Mouse (Mus musculus) common myeloid progenitor, adult 5-6 weeks (primary cell): ENCODE measurements around the gene Aldh1l2. TPM values are rescaled to one million over a fixed set of nuclear protein-coding genes. Genes with fewer than 3 reads are reported as not detected.
"Not testable (repeated sequence)": the region's sequence is repeated elsewhere in the genome, so short reads cannot be mapped to it uniquely, and the experiment has no call there.

Source experiments
- ATAC-seq: replicated peaks from 2 replicates; pipeline ENCODE4 v1.8.0; 2016; ENCODE audit warnings: low read depth, mild to moderate bottlenecking, moderate TSS enrichment, inconsistent platforms; ENCODE audit not compliant: poor library complexity, severe bottlenecking
- total RNA-seq: library from RNA; stranded (forward); fragments of 200-1000, 187-1606 nt; gene quantifications from 2 replicates; pipeline ENCODE4 v1.2.3, GENCODE M21; 2017

Aldh1l2 gene
- not detected in 2 replicates for total RNA-seq

DNA sequence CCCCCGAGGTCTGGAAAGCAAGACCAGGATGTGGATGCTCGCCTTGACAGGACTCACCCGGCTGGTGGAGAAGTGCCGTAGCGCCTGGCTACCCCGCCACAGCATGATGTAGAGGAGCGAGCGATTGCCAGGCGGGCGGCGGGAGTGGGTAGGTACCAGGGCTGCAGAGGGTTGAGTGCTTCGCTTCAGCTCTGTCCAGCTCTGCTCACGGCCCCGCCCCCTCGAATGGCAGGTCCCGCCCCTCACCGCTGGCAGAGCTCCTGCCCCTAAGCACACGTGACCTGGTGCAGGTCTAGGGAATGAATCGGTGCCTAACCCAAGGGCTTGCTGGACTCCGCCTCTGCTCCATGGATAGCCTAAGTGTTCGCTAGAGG is at the start of gene Aldh1l2:
Gene Aldh1l2, minus strand, starts transcription at position 231 of the 374 bp plus-strand sequence.
- peak; percentile 92 for ATAC-seq

GRCm38 (mm10) chr10:83565449-83566441 is 31.8 kb upstream of the Aldh1l2 start:
- ATAC-seq, result peak; percentile 87

DNA sequence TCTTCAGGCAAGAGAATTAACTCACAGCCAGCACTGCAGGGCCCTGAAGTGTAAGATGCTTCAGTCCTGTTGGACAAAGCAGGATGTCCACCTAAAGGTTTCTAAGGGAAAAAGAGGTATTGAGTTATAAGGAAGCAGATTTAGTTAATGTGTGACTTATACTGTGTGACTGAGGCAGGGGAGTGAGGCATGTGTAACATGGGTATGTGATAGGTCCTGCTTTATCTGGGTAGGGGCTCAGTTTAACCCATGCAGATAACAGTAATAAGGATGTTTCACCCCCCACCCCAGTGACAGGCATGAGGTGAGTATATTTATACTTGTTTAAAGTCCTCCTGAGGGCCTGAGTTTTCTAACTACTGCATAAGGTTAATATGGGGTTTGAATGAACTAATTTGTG is 29.1 kb upstream of the Aldh1l2 start:
- ATAC-seq, result no peak

DNA sequence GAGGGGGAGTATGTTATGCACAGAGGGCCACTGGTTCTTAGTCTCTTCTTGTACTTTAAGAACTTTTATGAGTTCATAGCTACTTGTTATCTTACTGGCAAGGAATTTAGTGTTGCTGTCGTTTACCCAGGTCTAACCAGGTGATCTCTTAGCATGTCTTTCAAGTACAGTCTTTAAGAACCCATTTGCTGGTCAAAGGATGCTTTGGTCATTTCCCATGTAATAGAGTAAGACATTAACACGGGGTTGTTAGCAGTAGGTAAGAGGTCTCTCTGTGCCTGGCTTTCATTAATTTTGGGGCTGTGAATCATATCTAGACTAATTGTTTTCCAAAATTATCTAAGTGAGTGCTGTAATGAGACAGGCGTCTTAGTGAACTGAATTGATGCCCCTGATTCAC is 11.4 kb upstream of the Aldh1l2 start:
- ATAC-seq, result no peak

DNA sequence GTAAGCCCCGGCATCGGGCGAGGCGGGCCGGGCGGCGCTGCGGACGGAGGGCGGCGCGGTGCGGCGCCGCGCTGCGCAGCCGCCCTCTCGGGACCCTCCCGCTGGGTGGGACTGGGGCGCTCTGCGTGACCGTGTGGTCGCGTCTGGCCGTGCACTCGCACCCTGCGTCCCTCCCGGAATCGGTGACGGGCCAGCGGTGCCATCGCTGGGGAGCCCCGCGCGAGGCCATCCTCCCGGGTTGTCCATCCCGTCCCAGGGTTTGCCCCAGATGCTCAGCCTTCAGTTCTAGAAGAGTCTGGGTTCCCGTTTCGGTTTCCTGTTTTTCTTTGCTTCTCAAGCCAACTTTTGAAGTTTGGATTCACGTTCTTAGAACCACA is 10.2 kb upstream of the Aldh1l2 start:
- peak; percentile 46 for ATAC-seq

- ATAC-seq, result peak; percentile 97
Measured at GRCm38 (mm10) chr10:83543439-83544102, 9.6 kb upstream of the Aldh1l2 start, which contains the start of gene Washc4. Washc4 (plus strand) TSS chr10:83543752.

DNA sequence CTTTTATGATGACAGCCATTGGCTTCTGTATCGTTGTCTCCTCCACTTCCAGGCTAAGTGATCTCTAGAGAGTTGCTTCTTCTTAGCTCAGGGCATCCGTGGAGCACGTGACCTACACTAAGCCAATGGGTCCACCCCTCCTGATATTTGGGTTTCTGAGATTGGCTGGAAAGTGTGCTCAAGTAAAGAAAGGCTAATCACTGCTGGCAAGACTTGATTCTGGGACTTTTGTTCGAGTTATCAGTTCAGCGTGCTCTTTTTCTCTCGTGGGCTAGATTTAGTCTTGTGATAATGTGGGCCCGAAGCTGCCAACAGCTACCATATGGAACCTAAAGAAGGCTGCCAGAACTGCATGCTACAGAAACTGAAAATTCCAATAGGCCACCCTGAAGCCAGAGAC is 8.3 kb upstream of the Aldh1l2 start:
- ATAC-seq, result no peak

DNA sequence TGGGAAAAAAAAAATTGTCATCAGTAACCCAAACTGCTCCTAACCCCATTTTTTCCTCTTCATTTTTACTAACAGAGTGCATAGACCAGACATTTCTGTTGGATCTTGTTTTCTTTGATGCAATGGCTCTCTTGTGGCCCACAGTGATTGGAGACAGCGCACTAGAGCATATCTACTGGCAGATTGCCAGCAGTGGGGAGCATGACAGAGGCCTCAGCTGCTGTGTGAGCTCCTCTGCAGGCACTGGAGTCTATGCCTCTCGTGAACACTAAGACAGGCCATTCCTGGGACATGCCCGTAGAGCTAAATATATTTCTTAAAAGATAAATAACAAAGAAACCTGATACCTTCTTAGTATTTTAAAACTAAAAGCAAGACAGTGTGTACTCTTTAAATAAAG is 6.2 kb upstream of the Aldh1l2 start:
- ATAC-seq, result no peak

GRCm38 (mm10) chr10:83539311-83539980 is 5.5 kb upstream of the Aldh1l2 start:
- ATAC-seq, result no peak

- no peak for ATAC-seq
Measured at GRCm38 (mm10) chr10:83536436-83536835, 2.5 kb upstream of the Aldh1l2 start.

DNA sequence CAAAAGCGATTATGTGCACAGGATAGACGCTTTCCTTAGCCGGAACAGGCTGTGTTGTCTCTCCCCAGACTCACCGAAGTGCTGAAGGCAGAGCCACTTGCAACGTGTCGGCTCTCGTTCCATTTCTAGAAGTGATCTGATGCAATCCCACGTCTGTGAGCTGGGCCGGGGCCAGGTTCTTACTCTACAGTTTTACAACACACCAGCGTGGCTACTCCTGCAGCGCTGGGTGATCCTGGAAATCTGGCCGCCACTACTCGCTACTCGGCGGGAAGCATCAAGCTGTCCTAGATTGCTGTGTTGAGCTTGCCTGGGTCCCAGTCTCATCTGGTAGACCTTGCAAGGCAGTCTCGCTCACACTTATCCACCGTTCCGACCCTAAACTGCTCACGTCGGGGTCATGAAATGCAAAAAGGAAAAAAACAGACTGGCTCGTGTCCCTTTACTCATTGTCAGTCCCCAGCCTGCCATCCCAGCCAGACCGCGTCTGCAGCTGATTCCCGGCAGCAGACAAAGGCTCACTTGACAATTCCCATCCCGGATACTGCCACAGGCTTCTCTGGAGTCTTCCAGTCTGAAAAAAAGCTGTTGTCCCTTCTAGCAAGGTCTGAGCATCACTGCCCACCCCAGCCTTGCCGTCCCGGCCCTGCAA is 556 bp downstream of the Aldh1l2 start:
- peak; percentile 33; the same call in 1 of the 2 replicates for ATAC-seq

- no peak for ATAC-seq
Measured at GRCm38 (mm10) chr10:83530384-83530967, 3.5 kb downstream of the Aldh1l2 start.

DNA sequence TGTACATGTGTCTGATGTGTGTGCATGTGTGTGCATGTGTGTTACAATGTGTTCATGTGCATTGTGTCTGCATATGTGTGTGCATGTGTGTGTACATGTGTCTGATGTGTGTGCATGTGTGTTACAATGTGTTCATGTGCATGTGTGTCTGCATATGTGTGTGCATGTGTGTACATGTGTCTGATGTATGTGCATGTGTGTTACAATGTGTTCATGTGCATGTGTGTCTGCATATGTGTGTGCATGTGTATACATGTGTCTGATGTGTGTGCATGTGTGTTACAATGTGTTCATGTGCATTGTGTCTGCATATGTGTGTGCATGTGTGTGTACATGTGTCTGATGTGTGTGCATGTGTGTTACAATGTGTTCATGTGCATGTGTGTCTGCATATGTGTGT is 9.7 kb downstream of the Aldh1l2 start:
- ATAC-seq, result not testable (repeated sequence)

- no peak for ATAC-seq
Measured at GRCm38 (mm10) chr10:83520990-83521389, 12.9 kb downstream of the Aldh1l2 start.

DNA sequence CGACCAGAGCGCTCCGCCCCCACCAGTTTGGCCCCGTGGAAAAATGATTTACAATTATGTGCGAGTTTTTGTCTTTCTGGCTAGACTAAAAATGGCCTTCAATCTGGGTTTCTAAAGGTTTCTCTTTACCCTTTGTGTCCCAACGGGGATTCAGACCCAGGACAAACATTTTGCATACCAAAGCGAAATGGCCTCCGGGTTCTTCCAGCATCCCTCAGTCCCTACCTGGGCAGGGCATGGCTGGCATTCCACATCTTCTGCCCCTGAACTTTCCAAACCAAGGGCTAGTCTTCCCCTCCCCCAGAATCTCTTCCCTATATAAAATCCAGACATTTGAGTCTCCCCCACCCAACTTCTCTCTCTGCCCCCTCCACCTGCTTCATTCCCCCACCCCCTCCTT is 20.2 kb downstream of the Aldh1l2 start:
- ATAC-seq, result no peak

- no peak for ATAC-seq
Measured at GRCm38 (mm10) chr10:83511304-83511703, 22.6 kb downstream of the Aldh1l2 start.

GRCm38 (mm10) chr10:83508962-83509660 is 24.8 kb downstream of the Aldh1l2 start:
- peak; percentile 72 for ATAC-seq

GRCm38 (mm10) chr10:83497321-83497720 is 36.6 kb downstream of the Aldh1l2 start:
- no peak for ATAC-seq

- no peak for ATAC-seq
Measured at GRCm38 (mm10) chr10:83490506-83490905, 43.4 kb downstream of the Aldh1l2 start.
